ENCODE assay signal across 7 mouse cellular contexts in genomic region chr4:108832916-108833827, GRCm38 (mm10). TPM values are rescaled to one million over a fixed set of nuclear protein-coding genes. Genes with fewer than 3 reads are reported as not detected.
DNase-seq lines count a peak whose midpoint lies in the region; ATAC-seq lines count a peak whose summit lies in the region.

Gene Btf3l4 (minus strand): TSS chr4:108833614.

- WGBS in embryonic facial prominence, embryonic 10.5 days: under 1% methylated on average over 73 of the region's 73 CpGs
- WGBS in limb, embryonic 10.5 days: under 1% methylated on average over 59 of the region's 73 CpGs
- under 1% methylated on average over 73 of the region's 73 CpGs for whole genome bisulfite sequencing in midbrain, embryonic 13.5 days

- ATAC-seq in granulocyte monocyte progenitor cell, adult 5-6 weeks (replicated peaks; ENCODE audit: poor library complexity, severe bottlenecking): peak; percentile 82
- peak; percentile 95 for ATAC-seq in midbrain, embryonic 13.5 days

- no peaks in the 10 kb centered on the region for H3K9me3 ChIP-seq in embryonic facial prominence, embryonic 10.5 days
- H3K9me3 ChIP-seq in limb, embryonic 10.5 days (replicated peaks): no peaks in the 10 kb centered on the region
- H3K9me3 ChIP-seq in midbrain, embryonic 13.5 days: no peaks in the 10 kb centered on the region

- peak within 1 kb of the TSS; percentile 92 for H3K9ac ChIP-seq in midbrain, embryonic 13.5 days (replicated peaks)

- DNase-seq in adrenal gland, postnatal 10 days: peak; percentile 93
- peak; percentile 99 for DNase-seq in embryonic facial prominence, embryonic 10.5 days (ENCODE audit: low spot score)
- DNase-seq in kidney, adult 11 months: peak; percentile 89
- DNase-seq in limb, embryonic 10.5 days (ENCODE audit: low spot score): peak; percentile 98
- DNase-seq in spleen, adult 12 weeks (ENCODE audit: low spot score): peak; percentile 88

- no peaks in the 10 kb centered on the region for H3K27me3 ChIP-seq in embryonic facial prominence, embryonic 10.5 days (replicated peaks; ENCODE audit: low read depth, poor library complexity, severe bottlenecking)
- no peaks in the 10 kb centered on the region for H3K27me3 ChIP-seq in limb, embryonic 10.5 days (ENCODE audit: low read depth, poor library complexity, severe bottlenecking)
- H3K27me3 ChIP-seq in midbrain, embryonic 13.5 days: no peaks in the 10 kb centered on the region

- peaks cover 29% of the 10 kb centered on the region for H3K4me1 ChIP-seq in embryonic facial prominence, embryonic 10.5 days
- peaks cover 22% of the 10 kb centered on the region for H3K4me1 ChIP-seq in limb, embryonic 10.5 days
- peaks cover 43% of the 10 kb centered on the region for H3K4me1 ChIP-seq in midbrain, embryonic 13.5 days (replicated peaks)

- H3K36me3 ChIP-seq in embryonic facial prominence, embryonic 10.5 days (replicated peaks): peaks cover 22% of the 10 kb centered on the region
- H3K36me3 ChIP-seq in limb, embryonic 10.5 days: peaks cover 22% of the 10 kb centered on the region
- peaks cover 20% of the 10 kb centered on the region for H3K36me3 ChIP-seq in midbrain, embryonic 13.5 days

- H3K4me2 ChIP-seq in midbrain, embryonic 13.5 days (replicated peaks): peak within 1 kb of the TSS; percentile 85

- peak within 1 kb of the TSS; percentile 100 for H3K27ac ChIP-seq in embryonic facial prominence, embryonic 10.5 days (replicated peaks)
- H3K27ac ChIP-seq in limb, embryonic 10.5 days: peak within 1 kb of the TSS; percentile 100
- peak within 1 kb of the TSS; percentile 99 for H3K27ac ChIP-seq in midbrain, embryonic 13.5 days

- peak within 1 kb of the TSS; percentile 97 for H3K4me3 ChIP-seq in embryonic facial prominence, embryonic 10.5 days
- H3K4me3 ChIP-seq in limb, embryonic 10.5 days: peak within 1 kb of the TSS; percentile 97
- peak within 1 kb of the TSS; percentile 55 for H3K4me3 ChIP-seq in midbrain, embryonic 13.5 days (replicated peaks)

RNA-seq across cellular contexts. Expression of gene Btf3l4, which starts in this region (rescaled TPM):
- total RNA-seq in adrenal gland, postnatal 10 days (2021): 100 to 1,000 TPM; 115 to 125 TPM
- 210 and 220 TPM in 2 replicates for polyA plus RNA-seq in embryonic facial prominence, embryonic 10.5 days (2016; fragmentation: Nextera tagmentation; extraction: Ambion mirVana)
- total RNA-seq in granulocyte monocyte progenitor cell, adult 5-6 weeks (2014; fragmentation: Nextera tagmentation): 35.0 and 41.2 TPM in 2 replicates
- total RNA-seq in granulocyte monocyte progenitor cell, adult 5-6 weeks (2017): 51.4 and 75.1 TPM in 2 replicates
- 170 and 214 TPM in 2 replicates for polyA plus RNA-seq in limb, embryonic 10.5 days (2016; fragmentation: Nextera tagmentation; extraction: Ambion mirVana)
- 256 and 274 TPM in 2 replicates for polyA plus RNA-seq in midbrain, embryonic 13.5 days (2015; fragmentation: Nextera tagmentation; extraction: Ambion mirVana)

Comparison
In these comparisons a context has a peak if more than half of its experiments do, and no peak if none do; other contexts are left out.
1. Peak in every context shown above with its lines: DNase-seq, ATAC-seq, H3K4me3 ChIP-seq and H3K27ac ChIP-seq.